Mouse (Mus musculus): ENCODE results near the gene Fgfr2. TPM values are rescaled to one million over a fixed set of nuclear protein-coding genes. Genes with fewer than 3 reads are reported as not detected.

Fgfr2 gene
- polyA plus RNA-seq, 1 experiment = 14.8 TPM

GRCm38 (mm10) chr7:132804461-132804860 lies 318.7 kb downstream of the Fgfr2 start:
- peak overlapping the region; percentile 37; the same call in 1 of the 2 replicates for H3K27ac ChIP-seq (ENCODE audit: insufficient read depth, low read depth, low read length)
- 54% methylated on average over 7 of the region's 7 CpGs for WGBS

GRCm38 (mm10) chr7:132803962-132804361 lies 319.2 kb downstream of the Fgfr2 start:
- peak; percentile 62 for DNase-seq
- Histone ChIP-seq H3K27me3 (replicated peaks; ENCODE audit: control insufficient read depth, insufficient read depth, low read length) (no peaks in the 10 kb centered on the region), H3K36me3 (ENCODE audit: control insufficient read depth, insufficient read depth, low read length) (no peaks in the 10 kb centered on the region), H3K27ac (ENCODE audit: insufficient read depth, low read depth, low read length) (peak overlapping the region; percentile 82), H3K4me1 (ENCODE audit: control insufficient read depth, insufficient read depth, low read length) (peaks cover 85% of the 10 kb centered on the region), H3K4me3 (ENCODE audit: insufficient read depth, low read depth, low read length) (no peak overlapping the region)
- 46% methylated on average over 3 of the region's 3 CpGs for WGBS
- TF ChIP-seq CTCF (conservative IDR thresholded peaks at IDR 0.05; ENCODE audit: insufficient read depth, insufficient read length, low read depth, low read length) (no peak), POLR2A (IDR thresholded peaks at IDR 0.05; ENCODE audit: low read depth, low read length) (no peak)

More at GRCm38 (mm10) chr7:132804461-132804860, 318.7 kb downstream of the Fgfr2 start:
- Histone ChIP-seq H3K4me3 (ENCODE audit: insufficient read depth, low read depth, low read length) (no peak overlapping the region), H3K27me3 (replicated peaks; ENCODE audit: control insufficient read depth, insufficient read depth, low read length) (no peaks in the 10 kb centered on the region), H3K4me1 (ENCODE audit: control insufficient read depth, insufficient read depth, low read length) (peaks cover 81% of the 10 kb centered on the region), H3K36me3 (ENCODE audit: control insufficient read depth, insufficient read depth, low read length) (no peaks in the 10 kb centered on the region)
- no peak for TF ChIP-seq POLR2A (IDR thresholded peaks at IDR 0.05; ENCODE audit: low read depth, low read length)
- no peak for TF ChIP-seq CTCF (conservative IDR thresholded peaks at IDR 0.05; ENCODE audit: insufficient read depth, insufficient read length, low read depth, low read length)
- DNase-seq = no peak

- Histone ChIP-seq H3K27ac (ENCODE audit: insufficient read depth, low read depth, low read length) (peak overlapping the region; percentile 82), H3K4me3 (ENCODE audit: insufficient read depth, low read depth, low read length) (no peak overlapping the region), H3K4me1 (ENCODE audit: control insufficient read depth, insufficient read depth, low read length) (peaks cover 81% of the 10 kb centered on the region), H3K27me3 (replicated peaks; ENCODE audit: control insufficient read depth, insufficient read depth, low read length) (no peaks in the 10 kb centered on the region), H3K36me3 (ENCODE audit: control insufficient read depth, insufficient read depth, low read length) (no peaks in the 10 kb centered on the region)
- DNase-seq = no peak
- 78% methylated on average over 2 of the region's 2 CpGs for WGBS
- no peak for TF ChIP-seq POLR2A (IDR thresholded peaks at IDR 0.05; ENCODE audit: low read depth, low read length)
- TF ChIP-seq CTCF (conservative IDR thresholded peaks at IDR 0.05; ENCODE audit: insufficient read depth, insufficient read length, low read depth, low read length) = no peak
Measured at GRCm38 (mm10) chr7:132803336-132803735, 319.8 kb downstream of the Fgfr2 start.

GRCm38 (mm10) chr7:132802691-132803090 lies 320.5 kb downstream of the Fgfr2 start:
- H3K4me3 ChIP-seq (ENCODE audit: insufficient read depth, low read depth, low read length) = no peak overlapping the region
- H3K27me3 ChIP-seq (replicated peaks; ENCODE audit: control insufficient read depth, insufficient read depth, low read length) = no peaks in the 10 kb centered on the region
- peak; percentile 65 for DNase-seq
- H3K27ac ChIP-seq (ENCODE audit: insufficient read depth, low read depth, low read length) = peak overlapping the region; percentile 82
- no peaks in the 10 kb centered on the region for H3K36me3 ChIP-seq (ENCODE audit: control insufficient read depth, insufficient read depth, low read length)
- WGBS = 36% methylated on average over 11 of the region's 11 CpGs
- TF ChIP-seq POLR2A (IDR thresholded peaks at IDR 0.05; ENCODE audit: low read depth, low read length) (no peak), CTCF (conservative IDR thresholded peaks at IDR 0.05; ENCODE audit: insufficient read depth, insufficient read length, low read depth, low read length) (no peak)
- H3K4me1 ChIP-seq (ENCODE audit: control insufficient read depth, insufficient read depth, low read length) = peaks cover 78% of the 10 kb centered on the region

- H3K27me3 ChIP-seq (replicated peaks; ENCODE audit: control insufficient read depth, insufficient read depth, low read length) = no peaks in the 10 kb centered on the region
- peak; percentile 59 for DNase-seq
- peak overlapping the region; percentile 82 for H3K27ac ChIP-seq (ENCODE audit: insufficient read depth, low read depth, low read length)
- 62% methylated on average over 2 of the region's 2 CpGs for WGBS
- H3K4me3 ChIP-seq (ENCODE audit: insufficient read depth, low read depth, low read length) = no peak overlapping the region
- peaks cover 74% of the 10 kb centered on the region for H3K4me1 ChIP-seq (ENCODE audit: control insufficient read depth, insufficient read depth, low read length)
- TF ChIP-seq POLR2A (IDR thresholded peaks at IDR 0.05; ENCODE audit: low read depth, low read length) (no peak), CTCF (conservative IDR thresholded peaks at IDR 0.05; ENCODE audit: insufficient read depth, insufficient read length, low read depth, low read length) (0 out of 2 replicates have a peak, but pooled peaks have one; percentile 19)
- H3K36me3 ChIP-seq (ENCODE audit: control insufficient read depth, insufficient read depth, low read length) = no peaks in the 10 kb centered on the region
Measured at GRCm38 (mm10) chr7:132802066-132802465, 321.1 kb downstream of the Fgfr2 start.

GRCm38 (mm10) chr7:132801509-132801908 lies 321.6 kb downstream of the Fgfr2 start:
- Histone ChIP-seq H3K36me3 (ENCODE audit: control insufficient read depth, insufficient read depth, low read length) (no peaks in the 10 kb centered on the region), H3K27me3 (replicated peaks; ENCODE audit: control insufficient read depth, insufficient read depth, low read length) (no peaks in the 10 kb centered on the region), H3K4me3 (ENCODE audit: insufficient read depth, low read depth, low read length) (no peak overlapping the region), H3K4me1 (ENCODE audit: control insufficient read depth, insufficient read depth, low read length) (peaks cover 68% of the 10 kb centered on the region), H3K27ac (ENCODE audit: insufficient read depth, low read depth, low read length) (peak overlapping the region; percentile 82)
- no peak for DNase-seq
- WGBS = 57% methylated on average over 5 of the region's 5 CpGs
- TF ChIP-seq CTCF (conservative IDR thresholded peaks at IDR 0.05; ENCODE audit: insufficient read depth, insufficient read length, low read depth, low read length) (no peak), POLR2A (IDR thresholded peaks at IDR 0.05; ENCODE audit: low read depth, low read length) (no peak)

- Histone ChIP-seq H3K4me3 (ENCODE audit: insufficient read depth, low read depth, low read length) (no peak overlapping the region), H3K27ac (ENCODE audit: insufficient read depth, low read depth, low read length) (peak overlapping the region; percentile 82), H3K36me3 (ENCODE audit: control insufficient read depth, insufficient read depth, low read length) (no peaks in the 10 kb centered on the region), H3K4me1 (ENCODE audit: control insufficient read depth, insufficient read depth, low read length) (peaks cover 62% of the 10 kb centered on the region), H3K27me3 (replicated peaks; ENCODE audit: control insufficient read depth, insufficient read depth, low read length) (no peaks in the 10 kb centered on the region)
- peak; percentile 76 for DNase-seq
- TF ChIP-seq CTCF (conservative IDR thresholded peaks at IDR 0.05; ENCODE audit: insufficient read depth, insufficient read length, low read depth, low read length) (no peak), POLR2A (IDR thresholded peaks at IDR 0.05; ENCODE audit: low read depth, low read length) (no peak)
- WGBS = 50% methylated on average over 10 of the region's 10 CpGs
Measured at GRCm38 (mm10) chr7:132800868-132801267, 322.3 kb downstream of the Fgfr2 start.

Data from kidney, adult 2 months (tissue).